Mouse (Mus musculus) naive thymus-derived CD4-positive, alpha-beta T cell, adult 5 months (primary cell): ENCODE measurements around the gene Nlrc4. TPM values are rescaled to one million over a fixed set of nuclear protein-coding genes. Genes with fewer than 3 reads are reported as not detected.

Experiments used
- polyA plus RNA-seq: library from polyadenylated mRNA; unstranded; fragments of 100-300 nt; shearing (Covaris generic); gene quantifications from one replicate; pipeline ENCODE4 v1.2.1, GENCODE M21; 2017

Nlrc4 gene
- polyA plus RNA-seq = 0.92 TPM

DNA sequence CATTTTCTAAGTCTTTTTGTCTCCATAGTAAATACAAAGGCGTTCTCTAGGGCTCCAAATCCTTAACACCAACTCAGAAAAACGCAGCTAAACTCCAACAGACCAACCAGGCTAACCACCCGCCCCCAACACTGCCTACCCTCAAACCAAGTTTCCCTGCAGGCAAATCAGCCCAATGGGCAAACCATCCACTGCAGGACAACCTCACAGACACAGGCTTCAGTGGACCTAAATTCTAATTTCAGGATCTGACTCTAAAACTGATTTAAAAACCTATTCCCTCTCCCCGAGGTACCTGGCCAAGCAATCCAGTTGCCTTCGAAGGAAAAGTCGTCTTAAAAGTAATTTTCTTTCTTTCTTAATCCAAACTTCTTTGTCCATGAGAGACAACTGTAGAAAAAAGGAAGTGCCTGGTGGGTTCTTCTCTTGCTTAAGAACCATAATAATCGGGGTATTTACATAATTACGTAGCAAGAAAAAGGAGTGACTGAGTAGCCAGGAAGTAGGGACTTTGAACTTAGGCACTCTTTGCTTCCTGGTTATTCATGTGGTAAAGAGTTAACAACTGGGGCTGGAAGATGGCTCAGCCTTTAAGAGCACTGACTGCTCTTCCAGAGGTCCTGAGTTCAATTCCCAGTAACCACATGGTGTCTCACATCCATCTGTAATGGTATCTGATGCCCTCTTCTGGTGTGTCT, at the start of gene Nlrc4:
Gene Nlrc4, minus strand, starts transcription at position 432 of the 698 bp plus-strand sequence.

DNA sequence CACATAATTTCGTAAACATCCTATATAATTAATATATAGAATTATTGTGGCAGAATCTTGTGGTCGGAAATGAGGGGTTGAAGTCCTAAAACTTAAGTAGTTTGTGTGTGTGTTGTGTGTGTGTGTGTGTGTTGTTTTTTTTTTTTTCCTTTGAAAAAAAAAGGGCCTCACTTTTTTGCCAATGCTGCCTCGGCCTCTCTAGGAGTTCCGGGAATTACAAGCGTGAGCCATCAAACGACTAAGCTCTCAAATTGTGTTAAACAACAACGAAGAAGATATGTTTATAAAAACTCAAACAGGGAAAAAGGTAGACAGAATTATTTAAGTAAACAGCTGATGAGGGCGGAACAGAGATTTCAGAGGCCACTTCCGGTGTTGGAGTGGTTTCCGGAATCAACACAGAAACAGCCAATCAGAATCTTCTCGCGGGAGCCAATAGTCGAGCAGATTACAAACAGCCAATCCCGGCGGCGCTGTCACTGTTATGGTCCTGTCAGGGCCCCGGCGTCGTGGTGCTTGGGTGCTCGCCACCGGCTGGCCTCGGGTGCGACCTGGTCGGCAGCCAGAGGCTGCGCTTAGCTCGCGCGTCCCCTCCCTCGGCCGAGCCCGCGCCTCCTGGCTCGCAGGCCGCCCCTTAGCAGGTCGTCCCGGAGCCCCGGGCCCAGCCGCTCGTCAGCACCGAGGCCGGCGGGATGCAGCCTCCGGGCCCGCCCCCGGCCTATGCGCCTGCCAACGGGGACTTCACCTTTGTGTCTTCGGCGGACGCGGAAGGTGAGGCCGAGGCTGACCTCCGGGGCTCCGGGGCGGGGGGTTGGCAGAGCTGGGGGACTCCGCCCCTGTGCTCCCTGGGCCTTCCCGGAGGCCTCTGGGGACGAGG, 30.3 kb upstream of the Nlrc4 start, which contains the start of gene Yipf4:
Gene Yipf4, plus strand, starts transcription at position 470 of the 877 bp plus-strand sequence.

GRCm38 (mm10) chr17:74395383-74396065, 63.4 kb downstream of the Nlrc4 start, which contains the start of gene Slc30a6:
Slc30a6 (plus strand) TSS chr17:74395608.

Other genes starting within 250 kb of the Nlrc4 start
- 51.8 TPM for gene Memo1, start 163.6 kb downstream of the Nlrc4 start, polyA plus RNA-seq
- 71.6 TPM for gene Dpy30, start 135.2 kb downstream of the Nlrc4 start, polyA plus RNA-seq
- 29.9 TPM for gene Spast, start 120.2 kb downstream of the Nlrc4 start, polyA plus RNA-seq
- 25.9 TPM for gene Slc30a6, start 63.5 kb downstream of the Nlrc4 start, polyA plus RNA-seq
- 149 TPM for gene Yipf4, start 30.4 kb upstream of the Nlrc4 start, polyA plus RNA-seq
- gene Birc6, start 69.2 kb upstream of the Nlrc4 start, polyA plus RNA-seq = 86.6 TPM